Mouse (Mus musculus) gastrocnemius, adult 2 months (tissue): ENCODE measurements at regions not wholly inside any gene's neighbourhood (a gene's known extent, or its start where the extent isn't known, plus 50 kb on each side); places are given as distances from the start of the nearest gene placed in this dataset.

Experiments used
- DNase-seq: peaks from one replicate; pipeline ENCODE4 v3.0.0; 2022
- H3K27ac ChIP-seq: fragments of 200-600 bp; 2 replicates; pipeline ENCODE4 v1.8.1; 2022; ENCODE audit warnings: mild to moderate bottlenecking
- H3K4me3 ChIP-seq: fragments of 200-600 bp; 2 replicates; pipeline ENCODE4 v1.8.1; 2022; ENCODE audit warnings: mild to moderate bottlenecking, moderate library complexity
- CTCF ChIP-seq: fragments of 200-600 bp; IDR thresholded peaks from 2 replicates; pipeline ENCODE4 v1.8.1; 2022; ENCODE audit warnings: antibody characterized with exemption, mild to moderate bottlenecking, moderate library complexity
- intact Hi-C: fragments of 180-260 bp; cut with DNase I; formaldehyde crosslinking; loops from one replicate; pipeline ENCODE4 v1.15.1; 2025

DNA sequence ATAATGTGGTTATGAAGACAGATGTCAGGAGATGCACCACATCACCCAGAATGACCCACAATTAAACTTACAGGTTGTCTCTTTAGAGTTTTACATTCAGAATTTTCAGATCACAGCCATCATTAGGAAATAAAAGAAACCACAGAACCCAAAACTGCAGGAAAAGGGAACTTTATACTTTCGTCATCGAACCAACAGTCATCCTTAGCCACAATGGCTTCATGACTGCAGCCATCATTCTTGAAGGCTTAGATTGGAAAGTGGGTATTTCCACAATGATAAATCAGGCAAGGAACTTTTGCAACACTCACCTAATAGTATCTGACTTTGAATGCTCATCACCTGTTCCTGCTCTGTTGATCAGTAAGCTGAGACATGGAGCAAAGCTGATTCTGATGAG is 75.9 kb upstream of the Ank start:
- intact Hi-C loops, result no loop called here
- no peak overlapping the region for H3K27ac ChIP-seq
- H3K4me3 ChIP-seq, result no peak overlapping the region
- no peak for DNase-seq
- no peak for TF ChIP-seq CTCF

DNA sequence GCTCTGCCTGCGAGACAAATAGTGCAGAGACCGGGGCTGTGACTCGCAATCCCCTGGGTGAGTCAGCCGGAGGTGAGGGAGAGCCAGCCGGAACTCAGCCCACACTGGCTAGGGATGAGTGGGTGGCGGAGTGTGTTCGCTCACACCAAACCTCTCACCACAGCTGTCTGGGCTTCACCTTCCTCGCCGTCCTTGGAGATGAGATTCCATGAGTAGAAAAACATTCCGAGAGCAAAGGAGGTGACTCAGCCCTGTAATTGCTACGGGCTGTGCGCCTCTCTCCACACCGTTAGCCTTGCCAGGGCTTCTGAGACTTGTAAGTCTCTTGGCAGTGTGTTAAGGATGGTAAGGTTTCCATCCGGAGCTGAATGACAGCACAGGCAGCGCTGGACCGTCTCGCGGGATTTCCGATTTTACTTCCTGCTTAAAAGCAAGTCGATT is 60.7 kb upstream of the Ank start:
- peak; percentile 73 for DNase-seq
- no peak for TF ChIP-seq CTCF
- intact Hi-C loops, result no loop called here
- Histone ChIP-seq H3K27ac (peak overlapping the region; percentile 84), H3K4me3 (peak overlapping the region; percentile 55)

DNA sequence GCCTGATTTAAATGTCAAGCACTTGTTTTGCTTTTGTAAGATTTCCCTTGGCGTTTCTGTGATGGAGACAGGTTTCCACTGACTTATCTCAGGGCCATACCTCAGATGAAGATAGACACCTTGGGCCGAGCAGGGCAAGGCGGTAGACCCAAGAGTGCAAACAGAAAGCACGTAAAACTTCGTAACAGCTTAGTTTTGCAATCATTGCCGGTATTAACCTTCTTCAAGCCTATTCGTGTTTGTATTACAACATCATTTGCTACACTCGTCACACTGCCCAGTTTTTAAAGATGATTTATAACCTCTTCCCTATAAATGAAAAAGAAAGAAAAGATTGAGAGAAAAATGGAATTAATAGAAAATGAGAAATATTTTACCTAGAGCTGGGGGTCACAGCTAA is 56.6 kb upstream of the Ank start:
- TF ChIP-seq CTCF, result no peak
- Histone ChIP-seq H3K4me3 (no peak overlapping the region), H3K27ac (no peak overlapping the region)
- intact Hi-C loops, result no loop called here
- DNase-seq, result no peak

DNA sequence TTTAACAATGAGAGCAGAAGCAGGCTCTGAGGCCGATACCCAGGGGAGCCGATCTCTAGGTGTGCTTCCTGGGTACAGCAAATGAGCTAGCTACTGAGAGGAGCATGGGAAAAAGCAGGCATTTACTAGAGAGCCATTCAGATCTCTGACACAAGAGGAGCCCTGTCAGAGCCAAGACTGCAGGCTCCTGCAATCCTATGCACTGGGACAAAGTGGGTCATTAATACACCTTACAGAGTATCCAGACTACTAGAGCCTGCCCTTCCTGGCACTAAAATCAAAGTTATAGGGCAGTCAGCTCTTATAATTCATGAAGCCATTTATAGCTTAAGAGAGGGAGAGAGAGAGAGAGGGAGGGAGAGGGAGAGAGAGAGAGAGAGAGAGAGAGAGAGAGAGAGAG is 54.2 kb upstream of the Ank start:
- no peak overlapping the region for H3K27ac ChIP-seq
- intact Hi-C loops, result no loop called here
- H3K4me3 ChIP-seq, result no peak overlapping the region
- no peak for DNase-seq
- no peak for TF ChIP-seq CTCF

DNA sequence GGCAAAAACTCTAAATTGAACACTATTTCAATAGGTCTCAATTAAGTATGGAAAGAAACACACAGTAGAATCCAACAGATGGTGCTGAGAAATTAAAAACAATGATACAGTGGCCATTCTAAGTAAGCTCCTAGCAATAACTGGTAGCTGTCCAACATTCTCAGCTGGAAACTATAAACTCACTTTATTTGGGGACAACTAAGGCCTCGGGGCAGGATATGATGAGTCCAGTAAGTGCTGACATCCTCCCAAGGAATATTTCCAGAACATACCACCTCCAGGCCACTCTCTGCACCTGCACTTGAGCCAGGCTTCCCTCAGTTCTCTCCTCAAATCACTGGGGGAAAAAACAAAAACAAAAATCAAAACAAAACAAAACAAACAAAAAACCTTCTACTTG is 53.7 kb upstream of the Ank start:
- Histone ChIP-seq H3K4me3 (no peak overlapping the region), H3K27ac (no peak overlapping the region)
- no peak for TF ChIP-seq CTCF
- intact Hi-C loops, result no loop called here
- DNase-seq, result no peak

DNA sequence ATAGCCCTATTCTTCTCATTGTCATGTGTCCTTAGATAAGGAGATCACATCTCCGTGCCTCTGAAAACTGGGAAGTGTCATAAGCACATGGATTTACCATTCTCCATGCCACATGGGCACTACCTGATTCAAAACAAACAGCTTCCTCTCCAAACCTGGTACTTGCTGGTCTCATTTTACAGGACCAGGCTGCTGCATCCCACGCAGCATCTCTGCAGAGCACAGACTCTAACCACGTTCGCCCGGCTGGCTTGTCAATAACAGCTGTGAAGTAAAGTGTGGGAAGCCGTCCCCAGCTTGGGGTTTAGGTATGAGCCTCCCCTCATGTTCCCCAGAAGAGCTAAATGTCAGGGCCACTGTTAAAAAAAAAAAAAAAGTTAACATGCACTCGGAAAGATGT is 53.0 kb upstream of the Ank start:
- no peak for TF ChIP-seq CTCF
- intact Hi-C loops, result no loop called here
- no peak for DNase-seq
- Histone ChIP-seq H3K4me3 (no peak overlapping the region), H3K27ac (no peak overlapping the region)

DNA sequence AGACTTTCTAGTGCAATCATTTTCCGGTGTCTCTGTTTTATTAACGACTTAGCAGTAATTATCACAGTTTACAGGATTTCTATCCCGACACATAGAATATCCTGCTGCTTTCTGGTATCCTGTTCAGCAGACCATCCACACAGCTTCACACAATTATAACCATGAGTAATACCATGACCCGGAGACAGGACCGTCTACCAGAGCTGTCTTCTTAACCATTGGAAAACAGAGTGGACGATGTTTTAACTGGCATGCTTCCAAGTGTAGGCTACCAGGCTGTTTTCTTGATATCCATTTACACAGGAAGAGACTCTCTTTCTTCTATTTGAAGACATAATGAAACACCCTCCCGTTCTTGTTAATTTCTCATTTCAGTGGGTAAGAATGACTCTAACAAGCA is 51.7 kb upstream of the Ank start:
- DNase-seq, result no peak
- Histone ChIP-seq H3K4me3 (no peak overlapping the region), H3K27ac (no peak overlapping the region)
- intact Hi-C loops, result no loop called here
- TF ChIP-seq CTCF, result no peak
